Mouse (Mus musculus) hindbrain, postnatal 0 days (tissue): Measurements from ENCODE around the gene Bcl2l10. TPM values are rescaled to one million over a fixed set of nuclear protein-coding genes. Genes with fewer than 3 reads are reported as not detected.

Experiments used
- ATAC-seq: fragments of 200-750 bp; cut with Nextera tagmentation; 2 replicates; pipeline ENCODE4 v1.8.0; 2017; ENCODE audit warnings: mild to moderate bottlenecking, moderate TSS enrichment, moderate library complexity
- DNase-seq: peaks from one replicate; pipeline ENCODE4 v3.0.0-alpha.2; 2015; ENCODE audit warnings: low spot score
- H3K27ac ChIP-seq: fragments of 300-500 bp; sonication (generic); 2 replicates; pipeline ENCODE4 v1.5.1; 2014; ENCODE audit warnings: mild to moderate bottlenecking
- H3K27me3 ChIP-seq: fragments of 300-500 bp; sonication (generic); 2 replicates; pipeline ENCODE4 v1.6.1; 2014; ENCODE audit warnings: low read length, mixed read lengths; ENCODE audit not compliant: insufficient read depth
- H3K36me3 ChIP-seq: fragments of 300-500 bp; sonication (generic); 2 replicates; pipeline ENCODE4 v1.6.1; 2014; ENCODE audit warnings: low read length, mixed read lengths; ENCODE audit not compliant: insufficient read depth
- H3K4me1 ChIP-seq: fragments of 300-500 bp; sonication (generic); 2 replicates; pipeline ENCODE4 v1.6.1; 2014; ENCODE audit warnings: antibody characterized with exemption, low read length, mixed read lengths; ENCODE audit not compliant: insufficient read depth
- H3K4me2 ChIP-seq: fragments of 300-500 bp; sonication (generic); 2 replicates; pipeline ENCODE4 v1.6.1; 2014; ENCODE audit warnings: low read depth, mild to moderate bottlenecking, low read length, moderate library complexity, mixed read lengths
- H3K4me3 ChIP-seq: fragments of 300-500 bp; sonication (generic); 2 replicates; pipeline ENCODE4 v1.5.1; 2014; ENCODE audit warnings: low read length
- H3K9ac ChIP-seq: fragments of 300-500 bp; sonication (generic); replicated peaks from 2 replicates; pipeline ENCODE4 v1.6.1; 2014; ENCODE audit warnings: mild to moderate bottlenecking, low read length, moderate library complexity, mixed read lengths
- H3K9me3 ChIP-seq: fragments of 300-500 bp; sonication (generic); 2 replicates; pipeline ENCODE4 v1.6.1; 2016; ENCODE audit warnings: low read length, mixed read lengths
- CTCF ChIP-seq: IDR thresholded peaks from 2 replicates; pipeline ENCODE4 v1.5.1; 2016; ENCODE audit warnings: antibody characterized with exemption, control low read depth, low read depth
- WGBS: fragments of 180-500 bp; shearing (Covaris S2); extraction: QIAGEN DNeasy Blood & Tissue Kit; methylation state at CpG from one replicate; pipeline ENCODE4 v1.1.7; 2014; 5-methylcytosine and 5-hydroxymethylcytosine counted together
- polyA plus RNA-seq: library from polyadenylated mRNA; unstranded; fragments of >200 nt; fragmentation: Nextera tagmentation; extraction: Ambion mirVana; gene quantifications from 2 replicates; pipeline ENCODE4 v1.2.1, GENCODE M21; 2015
- total RNA-seq: library from RNA; depleted of rRNA; stranded (reverse); fragments of >200 nt; gene quantifications from 2 replicates; pipeline ENCODE4 v1.2.3, GENCODE M21; 2014; rRNA removed

Bcl2l10 gene
- total RNA-seq (0.73 TPM in 1 of 2 replicates, not detected in the other), polyA plus RNA-seq (not detected in 2 replicates)

DNA sequence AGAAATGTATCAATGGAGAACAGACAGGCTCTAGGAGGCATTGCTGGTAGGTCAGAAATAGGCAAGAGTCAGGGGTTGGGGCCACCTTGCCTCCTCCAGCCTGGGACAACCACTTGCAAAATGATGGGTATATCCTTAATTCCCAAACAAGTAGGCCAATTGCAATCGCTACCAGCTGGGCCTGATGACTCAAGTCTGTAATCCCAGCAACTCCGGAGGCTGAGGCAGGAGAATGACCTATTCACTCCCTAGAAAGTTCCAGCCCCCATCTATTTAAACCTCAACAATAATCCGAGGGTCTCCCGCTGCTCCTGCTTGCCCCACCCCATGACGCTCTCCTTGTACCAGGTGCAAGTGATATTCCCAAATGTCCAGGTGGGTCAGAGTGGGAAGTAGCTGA, at the start of gene Bcl2l10:
TSS of gene Bcl2l10 (plus strand) at position 301 of the 400 bp plus-strand sequence.
- Histone ChIP-seq H3K27me3 (no peaks in the 10 kb centered on the region), H3K27ac (no peak within 1 kb of the TSS), H3K9me3 (no peaks in the 10 kb centered on the region), H3K9ac (no peak within 1 kb of the TSS), H3K4me2 (no peak within 1 kb of the TSS), H3K4me3 (no peak within 1 kb of the TSS), H3K36me3 (peaks cover 30% of the 10 kb centered on the region), H3K4me1 (no peaks in the 10 kb centered on the region)
- 92% methylated on average over 5 of the region's 5 CpGs for WGBS
- no peak for TF ChIP-seq CTCF
- ATAC-seq, result no peak
- no peak for DNase-seq

DNA sequence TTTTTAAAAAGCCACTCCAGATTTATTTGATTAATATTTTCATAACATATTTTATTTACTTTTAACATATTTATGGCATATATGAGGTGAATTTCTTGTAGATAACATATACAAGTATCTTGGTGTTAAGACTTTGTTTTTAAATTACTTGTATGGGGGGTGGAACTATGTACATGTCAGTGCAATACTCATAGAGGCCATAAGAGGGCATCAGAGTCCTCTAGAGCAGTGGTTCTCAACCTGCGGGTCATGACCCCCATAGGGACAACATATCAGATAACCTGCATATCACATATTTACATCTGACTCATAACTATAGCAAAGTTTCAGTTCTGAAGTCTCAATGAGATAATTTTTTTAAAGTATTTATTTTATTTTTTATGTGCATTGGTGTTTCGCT, 48.2 kb upstream of the Bcl2l10 start:
- Histone ChIP-seq H3K4me3 (no peak overlapping the region), H3K9ac (no peak overlapping the region), H3K4me1 (no peaks in the 10 kb centered on the region), H3K27ac (no peak overlapping the region), H3K36me3 (no peaks in the 10 kb centered on the region), H3K9me3 (no peaks in the 10 kb centered on the region), H3K27me3 (no peaks in the 10 kb centered on the region), H3K4me2 (no peak overlapping the region)
- TF ChIP-seq CTCF, result peak; percentile 54
- ATAC-seq (no peak), DNase-seq (peak; percentile 45)
- WGBS, result 85% methylated on average over 2 of the region's 2 CpGs

DNA sequence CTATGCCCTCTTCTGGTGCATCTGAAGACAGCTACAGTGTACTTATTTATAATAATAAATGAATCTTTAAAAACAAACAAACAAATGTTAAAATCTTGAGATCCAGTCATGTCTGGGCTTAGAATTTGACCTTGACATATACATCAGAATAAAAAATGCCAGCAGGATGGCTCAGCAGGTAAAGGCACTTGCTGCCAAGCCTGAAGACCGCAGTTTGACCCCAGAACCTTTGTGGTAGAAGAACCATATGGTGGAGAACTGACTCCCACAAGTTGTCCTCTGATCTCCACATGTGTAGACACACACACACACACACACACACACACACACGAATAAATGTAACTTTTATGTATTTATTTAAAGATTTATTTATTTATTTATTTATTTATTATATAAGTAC, 44.5 kb upstream of the Bcl2l10 start:
- 67% methylated on average over 2 of the region's 2 CpGs for WGBS

DNA sequence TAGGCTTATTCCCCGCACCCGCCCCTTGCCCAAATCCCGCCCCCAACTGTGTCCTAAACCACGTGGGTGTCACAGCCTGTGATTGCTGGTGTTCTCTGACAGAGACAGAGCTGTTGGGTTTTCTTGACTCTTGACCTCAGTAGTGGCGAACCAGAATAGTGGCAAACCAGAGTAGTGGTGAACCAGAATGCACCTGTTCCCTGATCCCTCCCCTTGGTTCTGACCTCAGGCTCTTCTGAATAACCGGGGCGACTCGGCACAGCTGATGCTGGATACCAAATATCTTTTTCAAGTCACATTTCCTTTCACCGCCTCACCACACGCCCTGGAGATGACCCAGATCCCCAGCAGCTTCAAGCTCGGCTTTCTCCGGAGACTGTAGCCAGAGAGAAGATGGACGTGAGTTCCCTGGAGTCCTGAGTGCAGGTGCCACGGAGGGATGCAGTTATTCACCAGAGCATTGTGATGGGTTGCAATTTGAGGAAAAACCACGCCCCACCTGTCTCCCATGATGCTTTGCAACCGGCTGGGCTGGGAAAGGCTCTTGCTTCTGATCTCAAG, 43.8 kb upstream of the Bcl2l10 start:
- Histone ChIP-seq H3K36me3 (no peaks in the 10 kb centered on the region), H3K4me2 (0 out of 2 replicates have a peak overlapping the region, but pooled peaks have one; percentile 1), H3K27me3 (no peaks in the 10 kb centered on the region), H3K9ac (no peak overlapping the region), H3K9me3 (no peaks in the 10 kb centered on the region), H3K4me3 (no peak overlapping the region), H3K4me1 (no peaks in the 10 kb centered on the region), H3K27ac (no peak overlapping the region)
- peak; percentile 47; the same call in 1 of the 2 replicates for ATAC-seq
- WGBS, result 31% methylated on average over 16 of the region's 16 CpGs
- no peak for DNase-seq
- TF ChIP-seq CTCF, result no peak

More for the DNA sequence above, 44.5 kb upstream of the Bcl2l10 start:
- H3K27ac ChIP-seq, result no peak overlapping the region
- H3K4me1 ChIP-seq, result no peaks in the 10 kb centered on the region
- no peak for ATAC-seq
- no peak for DNase-seq
- no peaks in the 10 kb centered on the region for H3K9me3 ChIP-seq
- no peak for TF ChIP-seq CTCF
- no peak overlapping the region for H3K4me2 ChIP-seq
- no peaks in the 10 kb centered on the region for H3K27me3 ChIP-seq
- no peak overlapping the region for H3K9ac ChIP-seq
- no peaks in the 10 kb centered on the region for H3K36me3 ChIP-seq
- H3K4me3 ChIP-seq, result no peak overlapping the region

DNA sequence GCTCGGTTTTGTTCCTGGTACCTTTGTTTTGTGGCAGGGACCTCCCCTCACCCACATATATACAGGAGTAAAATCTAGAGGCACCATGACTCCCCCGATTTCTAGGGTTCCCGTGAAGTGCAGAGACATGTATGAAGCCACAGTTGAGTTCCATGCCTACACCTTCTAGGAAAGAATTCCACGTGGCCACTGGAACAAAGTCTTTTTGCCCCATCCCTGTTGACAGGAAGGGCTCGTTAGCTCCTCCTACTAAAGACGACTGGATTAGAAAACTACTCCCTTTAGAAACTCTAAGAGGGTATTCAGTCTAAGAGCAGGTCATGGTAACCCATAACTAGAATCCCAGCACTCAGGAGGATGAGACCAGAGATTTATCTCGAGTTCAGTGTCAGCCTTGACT, 43.3 kb upstream of the Bcl2l10 start:
- WGBS, result 39% methylated on average over 7 of the region's 7 CpGs
- Histone ChIP-seq H3K9ac (no peak overlapping the region), H3K4me1 (no peaks in the 10 kb centered on the region), H3K27me3 (no peaks in the 10 kb centered on the region), H3K27ac (no peak overlapping the region), H3K4me2 (0 out of 2 replicates have a peak overlapping the region, but pooled peaks have one; percentile 1), H3K4me3 (no peak overlapping the region), H3K36me3 (no peaks in the 10 kb centered on the region), H3K9me3 (no peaks in the 10 kb centered on the region)
- no peak for TF ChIP-seq CTCF
- ATAC-seq (no peak), DNase-seq (no peak)

DNA sequence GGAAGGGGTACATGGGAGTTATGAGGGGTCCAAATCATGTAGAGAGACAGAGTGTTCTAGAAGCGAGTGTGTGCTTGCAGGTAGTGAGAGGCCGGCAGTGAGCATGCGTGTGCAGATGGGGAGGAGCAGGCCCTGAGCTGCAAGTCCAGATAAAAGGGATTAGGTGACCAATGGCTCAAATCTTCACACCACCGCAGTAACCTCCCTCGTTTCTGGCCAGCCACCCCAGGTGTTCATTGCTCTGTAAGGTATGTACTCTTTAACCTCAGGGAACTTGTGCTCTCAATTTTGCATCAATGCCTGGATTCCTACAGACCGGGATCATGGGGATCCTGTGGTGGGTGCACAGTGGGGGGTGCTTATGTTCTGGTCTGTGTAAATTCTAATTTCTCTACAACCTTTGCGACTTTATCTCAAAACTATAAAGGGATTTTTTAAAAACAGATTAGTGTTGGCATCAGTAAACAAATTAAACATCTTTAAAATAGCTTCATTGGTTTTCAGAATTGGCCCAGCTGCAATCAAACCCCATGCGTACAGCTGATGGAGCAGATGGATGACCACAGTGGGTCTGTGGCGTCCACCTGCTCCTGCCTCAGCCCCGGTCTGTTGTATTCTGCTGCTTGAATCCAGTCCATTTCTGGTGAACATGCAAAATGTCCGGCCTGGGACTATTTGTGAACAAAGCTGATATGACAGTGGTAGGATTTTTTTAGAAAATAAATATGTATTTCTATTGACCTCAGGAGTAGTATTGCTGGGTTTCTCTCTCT, 41.2 kb upstream of the Bcl2l10 start, which contains the start of gene Gnb5:
TSS of gene Gnb5 (plus strand) at position 163 of the 773 bp plus-strand sequence.
- Histone ChIP-seq H3K9ac (no peak within 1 kb of the TSS), H3K4me2 (no peak within 1 kb of the TSS), H3K27ac (no peak within 1 kb of the TSS), H3K36me3 (no peaks in the 10 kb centered on the region), H3K4me3 (no peak within 1 kb of the TSS), H3K9me3 (no peaks in the 10 kb centered on the region), H3K4me1 (no peaks in the 10 kb centered on the region), H3K27me3 (no peaks in the 10 kb centered on the region)
- ATAC-seq (no peak), DNase-seq (peak; percentile 65)
- 61% methylated on average over 11 of the region's 11 CpGs for WGBS
- TF ChIP-seq CTCF, result no peak

DNA sequence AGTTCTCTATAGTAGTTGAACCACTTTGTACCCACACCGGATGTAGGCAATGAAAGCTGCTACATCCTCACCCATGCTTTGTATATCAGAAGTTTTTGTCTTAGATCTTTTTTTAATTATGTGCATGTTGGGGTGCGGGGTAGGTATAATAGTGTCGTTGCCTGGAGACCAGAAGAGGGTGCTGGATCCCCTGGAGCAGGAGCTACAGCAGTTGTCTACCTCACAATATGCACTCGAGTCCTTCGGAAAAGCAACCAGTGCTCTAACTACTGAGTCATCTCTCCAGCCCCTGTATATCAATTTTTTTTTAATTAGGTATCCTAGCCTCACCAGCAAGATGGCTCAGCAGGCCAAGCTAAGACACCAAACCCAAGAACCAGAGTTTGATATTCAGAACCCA, 40.5 kb upstream of the Bcl2l10 start:
- DNase-seq (no peak), ATAC-seq (no peak)
- TF ChIP-seq CTCF, result no peak
- H3K27me3 ChIP-seq, result no peaks in the 10 kb centered on the region
- H3K4me1 ChIP-seq, result no peaks in the 10 kb centered on the region
- H3K36me3 ChIP-seq, result no peaks in the 10 kb centered on the region
- H3K9ac ChIP-seq, result no peak overlapping the region
- WGBS, result 77% methylated on average over 5 of the region's 5 CpGs
- no peak overlapping the region for H3K4me2 ChIP-seq
- H3K9me3 ChIP-seq, result no peaks in the 10 kb centered on the region
- H3K4me3 ChIP-seq, result no peak overlapping the region
- no peak overlapping the region for H3K27ac ChIP-seq
